Mouse (Mus musculus): Measurements from ENCODE around the gene Prc1.
A peak's percentile ranks its signal among the peaks of the same experiment; 100 is the strongest.
"Not testable (repeated sequence)": the region's sequence is repeated elsewhere in the genome, so short reads cannot be mapped to it uniquely, and the experiment has no call there.

Gene Prc1

GRCm38 (mm10) chr7:80284391-80284790 lies 9.9 kb upstream of the Prc1 start:
- DNase-seq (ENCODE audit: low read depth, low spot score), result no peak

GRCm38 (mm10) chr7:80285725-80286124 lies 8.5 kb upstream of the Prc1 start:
- DNase-seq (ENCODE audit: low read depth, low spot score), result no peak

- DNase-seq (ENCODE audit: low read depth, low spot score), result no peak
Observed at GRCm38 (mm10) chr7:80287736-80288135, 6.5 kb upstream of the Prc1 start.

GRCm38 (mm10) chr7:80294764-80295648 lies 756 bp downstream of the Prc1 start:
- no peak for DNase-seq (ENCODE audit: low read depth, low spot score)

GRCm38 (mm10) chr7:80296462-80296861 lies 2.2 kb downstream of the Prc1 start:
- no peak for DNase-seq (ENCODE audit: low read depth, low spot score)

- DNase-seq (ENCODE audit: low read depth, low spot score), result no peak
Observed at GRCm38 (mm10) chr7:80297041-80297440, 2.8 kb downstream of the Prc1 start.

- no peak for DNase-seq (ENCODE audit: low read depth, low spot score)
Observed at GRCm38 (mm10) chr7:80298754-80299153, 4.5 kb downstream of the Prc1 start.

GRCm38 (mm10) chr7:80299568-80299967 lies 5.3 kb downstream of the Prc1 start:
- DNase-seq (ENCODE audit: low read depth, low spot score), result no peak

- no peak for DNase-seq (ENCODE audit: low read depth, low spot score)
Observed at GRCm38 (mm10) chr7:80301522-80301921, 7.3 kb downstream of the Prc1 start.

- DNase-seq (ENCODE audit: low read depth, low spot score), result no peak
Observed at GRCm38 (mm10) chr7:80307766-80308165, 13.5 kb downstream of the Prc1 start.

GRCm38 (mm10) chr7:80310771-80311170 lies 16.5 kb downstream of the Prc1 start:
- no peak for DNase-seq (ENCODE audit: low read depth, low spot score)

- DNase-seq (ENCODE audit: low read depth, low spot score), result no peak
Observed at GRCm38 (mm10) chr7:80315733-80316132, 21.5 kb downstream of the Prc1 start.

- DNase-seq (ENCODE audit: low read depth, low spot score), result no peak
Observed at GRCm38 (mm10) chr7:80317439-80318115, 23.3 kb downstream of the Prc1 start.

- DNase-seq (ENCODE audit: low read depth, low spot score), result no peak
Observed at GRCm38 (mm10) chr7:80318670-80319069, 24.4 kb downstream of the Prc1 start.

GRCm38 (mm10) chr7:80319846-80320496 lies 25.7 kb downstream of the Prc1 start:
- no peak for DNase-seq (ENCODE audit: low read depth, low spot score)

GRCm38 (mm10) chr7:80323336-80323735 lies 29.1 kb downstream of the Prc1 start:
- DNase-seq (ENCODE audit: low read depth, low spot score), result no peak

GRCm38 (mm10) chr7:80324043-80324815 lies 30.0 kb downstream of the Prc1 start, which contains the start of gene Rccd1:
TSS of gene Rccd1 (minus strand) at chr7:80324454.
- peak; percentile 97 for DNase-seq (ENCODE audit: low read depth, low spot score)

- DNase-seq (ENCODE audit: low read depth, low spot score), result not testable (repeated sequence)
Observed at GRCm38 (mm10) chr7:80324816-80325119, 30.5 kb downstream of the Prc1 start.

GRCm38 (mm10) chr7:80325292-80325868 lies 31.1 kb downstream of the Prc1 start:
- no peak for DNase-seq (ENCODE audit: low read depth, low spot score)

- no peak for DNase-seq (ENCODE audit: low read depth, low spot score)
Observed at GRCm38 (mm10) chr7:80326076-80326475, 31.8 kb downstream of the Prc1 start.

- no peak for DNase-seq (ENCODE audit: low read depth, low spot score)
Observed at GRCm38 (mm10) chr7:80330278-80330677, 36.0 kb downstream of the Prc1 start.

Data from skeletal muscle tissue, adult 2 months (tissue).